Mouse (Mus musculus) megakaryocyte progenitor cell, adult 5-6 weeks (primary cell): ENCODE measurements around the gene Kiz. TPM values are rescaled to one million over a fixed set of nuclear protein-coding genes. Genes with fewer than 3 reads are reported as not detected.

Experiments
- total RNA-seq, 2 experiments: library from RNA; stranded (forward) in 1 of 2; stranded (reverse) in 1 of 2; fragments of 157-497, 149-512 nt in 1 of 2; fragments of 200-1000 nt in 1 of 2; gene quantifications; 2 replicates each; pipeline versions ENCODE4 v1.2.3 to v1.2.4; 2015 to 2017

The Kiz gene
- total RNA-seq, 2 experiments from 2014 or later, result 21.2 to 35.2 TPM

Other genes with a start within 250 kb of the Kiz start
- 99.2 and 114 TPM in 2 replicates for gene Xrn2, start 157.1 kb downstream of the Kiz start, total RNA-seq (2015)
- 145 and 167 TPM in 2 replicates for gene Xrn2, start 157.1 kb downstream of the Kiz start, total RNA-seq (2017)
- gene Nkx2-4, start 229.6 kb downstream of the Kiz start, total RNA-seq (2015), result not detected in 2 replicates
- gene Nkx2-4, start 229.6 kb downstream of the Kiz start, total RNA-seq (2017), result not detected in 2 replicates